Mouse (Mus musculus) spleen, adult 2 months (tissue): ENCODE data around the gene Rbm24. TPM values are rescaled to one million over a fixed set of nuclear protein-coding genes. Genes with fewer than 3 reads are reported as not detected.

Source experiments
- DNase-seq, 2 experiments: peaks; one replicate each; pipeline versions ENCODE4 v3.0.0 to v3.0.0-alpha.2; 2012 to 2021; ENCODE audit warnings: low spot score in 2 of 2, low read depth in 1 of 2
- H3K27ac ChIP-seq: fragments of 200-500 bp; 2 replicates; pipeline ENCODE4 v1.5.1; 2012; ENCODE audit warnings: low read length, inconsistent platforms; ENCODE audit not compliant: insufficient read depth
- H3K27me3 ChIP-seq: fragments of 200-500 bp; 2 replicates; pipeline ENCODE4 v1.6.1; 2012; ENCODE audit warnings: mild to moderate bottlenecking, moderate library complexity, low read length, inconsistent platforms; ENCODE audit not compliant: control insufficient read depth, insufficient read depth
- H3K36me3 ChIP-seq: fragments of 200-500 bp; 2 replicates; pipeline ENCODE4 v1.6.1; 2012; ENCODE audit warnings: mild to moderate bottlenecking, low read length, inconsistent platforms; ENCODE audit not compliant: control insufficient read depth, insufficient read depth
- H3K4me1 ChIP-seq: fragments of 200-500 bp; 2 replicates; pipeline ENCODE4 v1.6.1; 2011; ENCODE audit warnings: inconsistent platforms; ENCODE audit not compliant: control insufficient read depth, insufficient read depth, insufficient read length
- H3K4me3 ChIP-seq: fragments of 200-500 bp; 2 replicates; pipeline ENCODE4 v1.5.1; 2011; ENCODE audit warnings: mild to moderate bottlenecking, inconsistent platforms; ENCODE audit not compliant: insufficient read depth, insufficient read length; ENCODE audit errors: extremely low read depth
- CTCF ChIP-seq: fragments of 200-500 bp; IDR thresholded peaks from 2 replicates; pipeline ENCODE4 v1.5.1; 2011; ENCODE audit warnings: mild to moderate bottlenecking, inconsistent platforms; ENCODE audit not compliant: insufficient read depth, insufficient read length, insufficient replicate concordance; ENCODE audit errors: extremely low read depth
- POLR2A ChIP-seq: fragments of 200-500 bp; IDR thresholded peaks from 2 replicates; pipeline ENCODE4 v1.6.1; 2011; ENCODE audit warnings: low read depth, low read length, inconsistent platforms
- WGBS: fragments of 180-500 bp; shearing (Covaris S2); methylation state at CpG from one replicate; pipeline ENCODE4 v1.1.7; 2018; 5-methylcytosine and 5-hydroxymethylcytosine counted together
- polyA plus RNA-seq: library from polyadenylated mRNA; depleted of rRNA; stranded (reverse); fragments of >200 nt; gene quantifications from 2 replicates; pipeline ENCODE4 v1.2.3, GENCODE M21; 2012

Gene Rbm24
- polyA plus RNA-seq, 1 experiment: 0.70 TPM

- Histone ChIP-seq H3K27ac (no peak overlapping the region), H3K36me3 (no peaks in the 10 kb centered on the region), H3K27me3 (no peaks in the 10 kb centered on the region), H3K4me1 (no peaks in the 10 kb centered on the region), H3K4me3 (no peak overlapping the region)
- WGBS: 40% methylated on average over 3 of the region's 3 CpGs
- no peak for DNase-seq
- no peak for TF ChIP-seq POLR2A
- TF ChIP-seq CTCF: no peak
These were observed 21.0 kb upstream of the Rbm24 start for GRCm38 (mm10) chr13:46397235-46397634.

- TF ChIP-seq POLR2A: no peak
- TF ChIP-seq CTCF: no peak
- Histone ChIP-seq H3K4me3 (no peak overlapping the region), H3K36me3 (no peaks in the 10 kb centered on the region), H3K27ac (no peak overlapping the region), H3K27me3 (no peaks in the 10 kb centered on the region; the same call in 1 of the 2 replicates), H3K4me1 (no peaks in the 10 kb centered on the region)
- no peak for DNase-seq
- WGBS: 91% methylated on average over 1 of the region's 1 CpGs
These were observed 11.1 kb upstream of the Rbm24 start for GRCm38 (mm10) chr13:46407151-46407550.

DNA sequence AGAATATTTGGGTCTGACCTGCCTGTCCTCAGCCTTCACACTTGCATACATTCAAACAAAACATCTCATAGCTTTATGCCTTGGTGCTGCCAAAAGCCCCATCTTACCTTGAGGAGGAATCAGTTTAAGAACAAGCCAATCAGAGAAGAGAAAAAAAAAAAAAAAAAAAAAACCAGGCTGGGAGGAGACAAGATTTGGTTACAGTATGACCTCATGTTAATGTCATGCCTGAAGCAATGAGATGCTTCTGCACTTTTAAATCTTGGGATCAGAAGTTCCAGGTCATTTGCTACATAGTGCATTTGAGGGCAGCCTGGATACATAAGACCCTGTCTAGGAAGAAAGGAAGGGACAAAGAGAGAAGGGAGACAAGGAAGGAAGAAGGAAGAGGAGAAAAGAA lies 6.0 kb upstream of the Rbm24 start:
- Histone ChIP-seq H3K4me1 (no peaks in the 10 kb centered on the region), H3K27me3 (no peaks in the 10 kb centered on the region; the same call in 1 of the 2 replicates), H3K4me3 (no peak overlapping the region), H3K36me3 (no peaks in the 10 kb centered on the region), H3K27ac (no peak overlapping the region)
- no peak for TF ChIP-seq POLR2A
- TF ChIP-seq CTCF: no peak
- no peak for DNase-seq

DNA sequence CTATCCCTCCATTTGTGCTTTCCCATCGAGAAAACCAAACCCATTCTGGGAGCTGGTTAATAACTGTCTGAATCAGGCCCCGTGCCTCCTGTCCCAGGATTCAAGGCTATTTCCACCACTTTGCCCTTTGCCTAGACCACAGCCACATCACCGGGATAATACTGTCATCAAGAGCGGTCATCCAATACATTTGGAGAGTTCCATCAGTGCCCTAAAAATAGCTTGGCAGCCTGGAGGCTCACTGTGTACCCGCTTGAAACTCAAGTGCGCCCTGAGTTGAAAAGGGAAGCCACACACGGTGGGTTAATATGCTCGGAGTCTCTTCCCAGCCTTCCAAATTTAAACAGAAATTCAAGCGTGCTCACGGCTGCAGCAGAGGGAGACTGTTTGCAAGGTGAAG lies 4.6 kb upstream of the Rbm24 start:
- DNase-seq: no peak
- peaks cover 3% of the 10 kb centered on the region for H3K27me3 ChIP-seq
- no peaks in the 10 kb centered on the region; the same call in 1 of the 2 replicates for H3K4me1 ChIP-seq
- no peak for TF ChIP-seq POLR2A
- no peak for TF ChIP-seq CTCF
- no peaks in the 10 kb centered on the region for H3K36me3 ChIP-seq
- no peak overlapping the region for H3K27ac ChIP-seq
- H3K4me3 ChIP-seq: no peak overlapping the region
- WGBS: 85% methylated on average over 10 of the region's 10 CpGs

- Histone ChIP-seq H3K36me3 (no peaks in the 10 kb centered on the region), H3K4me1 (no peaks in the 10 kb centered on the region; the same call in 1 of the 2 replicates), H3K27ac (no peak overlapping the region), H3K27me3 (peaks cover 7% of the 10 kb centered on the region), H3K4me3 (no peak overlapping the region)
- 81% methylated on average over 8 of the region's 8 CpGs for WGBS
- no peak for TF ChIP-seq CTCF
- no peak for TF ChIP-seq POLR2A
- DNase-seq: no peak
These were observed 4.2 kb upstream of the Rbm24 start for GRCm38 (mm10) chr13:46414050-46414449.

GRCm38 (mm10) chr13:46416021-46416420 lies 2.2 kb upstream of the Rbm24 start:
- H3K4me3 ChIP-seq: no peak overlapping the region
- no peaks in the 10 kb centered on the region; the same call in 1 of the 2 replicates for H3K4me1 ChIP-seq
- TF ChIP-seq CTCF: no peak
- H3K27ac ChIP-seq: no peak overlapping the region
- no peaks in the 10 kb centered on the region for H3K36me3 ChIP-seq
- WGBS: 89% methylated on average over 8 of the region's 8 CpGs
- no peak for DNase-seq
- peaks cover 8% of the 10 kb centered on the region for H3K27me3 ChIP-seq

GRCm38 (mm10) chr13:46417594-46417993 lies 640 bp upstream of the Rbm24 start:
- WGBS: 84% methylated on average over 5 of the region's 5 CpGs
- Histone ChIP-seq H3K27ac (no peak overlapping the region), H3K27me3 (peaks cover 8% of the 10 kb centered on the region), H3K4me1 (no peaks in the 10 kb centered on the region; the same call in 1 of the 2 replicates), H3K4me3 (no peak overlapping the region), H3K36me3 (no peaks in the 10 kb centered on the region)
- DNase-seq: no peak
- TF ChIP-seq POLR2A (no peak), CTCF (no peak)
